Mouse (Mus musculus): ENCODE data around the gene Gopc. TPM values are rescaled to one million over a fixed set of nuclear protein-coding genes. Genes with fewer than 3 reads are reported as not detected.
A peak's percentile ranks its signal among the peaks of the same experiment; 100 is the strongest.
"Not testable (repeated sequence)": the region's sequence is repeated elsewhere in the genome, so short reads cannot be mapped to it uniquely, and the experiment has no call there.

The Gopc gene
- total RNA-seq, 2 experiments from 2014 or later = 47.1 to 49.4 TPM

DNA sequence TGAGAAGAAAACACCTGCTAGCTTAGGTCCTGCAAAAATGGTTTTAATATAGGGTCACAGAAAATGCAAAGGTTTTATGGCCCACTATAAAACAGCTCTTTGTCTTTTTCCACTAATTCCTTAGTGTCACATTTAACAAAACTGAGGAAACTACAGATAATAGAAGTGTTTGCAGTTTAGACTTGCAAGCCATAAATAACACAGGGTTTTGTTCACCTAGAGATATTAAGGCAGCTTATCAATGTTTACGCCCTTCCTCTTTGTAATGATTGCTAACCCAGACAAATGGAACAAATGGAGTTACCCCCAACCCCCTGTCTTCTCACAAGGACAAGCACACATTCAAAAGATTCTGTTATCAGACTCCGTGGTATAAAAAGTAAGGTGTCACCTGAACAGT is 9.3 kb upstream of the Gopc start:
- intact Hi-C loops (cut with DNase I) = no loop called here
- no peak for DNase-seq (ENCODE audit: low spot score in 2 of 2)

DNA sequence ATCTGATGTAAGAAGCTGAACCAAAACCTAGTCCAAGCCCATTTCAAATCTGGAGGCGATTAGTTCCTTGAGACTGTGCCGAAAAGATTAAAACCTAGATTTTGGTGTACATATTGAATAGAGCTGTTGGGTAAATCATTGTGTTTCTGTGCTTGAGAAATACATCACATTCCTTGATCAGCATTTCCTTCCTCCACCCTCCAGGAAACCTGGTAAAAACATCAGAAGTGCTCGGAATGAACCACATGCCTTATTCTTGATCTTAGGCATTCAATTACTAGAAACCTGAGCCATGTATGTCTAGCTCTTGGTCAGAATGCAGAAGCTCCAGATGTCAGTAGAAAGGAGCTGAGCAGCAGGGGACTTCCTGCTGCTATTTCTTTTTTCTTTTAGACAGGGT is 7.5 kb upstream of the Gopc start:
- no peak for DNase-seq (ENCODE audit: low spot score in 2 of 2)
- intact Hi-C loops (cut with DNase I) = loop anchor here (5.0 to 10.0 kb wide), 4 partner anchors 172 to 597 kb away; partner anchors contain the start of gene Vgll2

DNA sequence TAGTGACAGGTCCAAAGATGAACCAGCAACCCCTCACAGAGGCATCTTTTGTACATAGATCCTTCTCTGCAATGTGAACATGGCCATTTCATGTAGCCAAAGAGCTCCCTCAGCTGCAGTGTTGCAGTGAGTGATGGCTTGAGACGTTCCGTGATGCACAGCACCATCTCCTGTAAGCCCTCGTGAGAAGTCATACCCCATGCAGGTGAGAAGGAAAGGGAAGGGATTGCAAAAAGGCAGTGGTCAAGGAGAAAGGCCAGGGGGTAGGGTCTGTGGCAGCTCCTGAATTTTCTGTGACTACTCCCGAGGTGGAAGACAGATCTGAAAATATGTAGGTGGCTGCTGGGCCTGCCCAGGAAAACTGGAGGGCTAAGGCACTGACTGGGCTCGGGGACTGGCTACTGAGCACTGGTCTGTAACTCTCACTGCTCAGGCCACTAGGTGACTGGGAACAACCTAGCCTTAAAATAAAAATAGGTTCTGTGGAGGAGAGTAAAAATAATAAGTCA is 7.1 kb upstream of the Gopc start, which contains the start of gene Nepn:
Nepn (plus strand) TSS at position 51 of the 509 bp plus-strand sequence.
- intact Hi-C loops (cut with DNase I) = loop anchor here (5.0 to 10.0 kb wide), 4 partner anchors 172 to 597 kb away; partner anchors contain the start of gene Vgll2
- DNase-seq (ENCODE audit: low spot score in 2 of 2) = no peak

DNA sequence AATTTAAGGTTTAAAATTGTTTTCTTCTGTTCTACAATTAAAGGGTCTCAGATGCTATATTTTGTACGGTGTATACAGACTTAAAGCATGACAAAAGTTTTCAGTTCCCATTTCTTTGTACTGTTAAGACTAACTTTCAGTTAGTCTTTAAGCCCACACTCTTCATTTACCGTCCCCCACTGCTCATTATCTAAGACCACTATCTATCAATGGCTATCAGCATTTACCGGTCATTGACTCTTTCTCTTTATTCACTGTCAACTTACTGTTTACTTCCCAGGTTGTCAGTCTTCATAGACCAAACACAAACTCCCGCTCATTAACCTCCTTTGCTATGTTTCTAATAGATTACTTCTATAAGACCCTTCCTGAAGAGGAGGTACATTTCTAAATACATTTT is 5.3 kb upstream of the Gopc start:
- DNase-seq (ENCODE audit: low spot score in 2 of 2) = no peak
- intact Hi-C loops (cut with DNase I) = loop anchor here (5.0 to 10.0 kb wide), 4 partner anchors 170 to 595 kb away; partner anchors contain the start of gene Vgll2

DNA sequence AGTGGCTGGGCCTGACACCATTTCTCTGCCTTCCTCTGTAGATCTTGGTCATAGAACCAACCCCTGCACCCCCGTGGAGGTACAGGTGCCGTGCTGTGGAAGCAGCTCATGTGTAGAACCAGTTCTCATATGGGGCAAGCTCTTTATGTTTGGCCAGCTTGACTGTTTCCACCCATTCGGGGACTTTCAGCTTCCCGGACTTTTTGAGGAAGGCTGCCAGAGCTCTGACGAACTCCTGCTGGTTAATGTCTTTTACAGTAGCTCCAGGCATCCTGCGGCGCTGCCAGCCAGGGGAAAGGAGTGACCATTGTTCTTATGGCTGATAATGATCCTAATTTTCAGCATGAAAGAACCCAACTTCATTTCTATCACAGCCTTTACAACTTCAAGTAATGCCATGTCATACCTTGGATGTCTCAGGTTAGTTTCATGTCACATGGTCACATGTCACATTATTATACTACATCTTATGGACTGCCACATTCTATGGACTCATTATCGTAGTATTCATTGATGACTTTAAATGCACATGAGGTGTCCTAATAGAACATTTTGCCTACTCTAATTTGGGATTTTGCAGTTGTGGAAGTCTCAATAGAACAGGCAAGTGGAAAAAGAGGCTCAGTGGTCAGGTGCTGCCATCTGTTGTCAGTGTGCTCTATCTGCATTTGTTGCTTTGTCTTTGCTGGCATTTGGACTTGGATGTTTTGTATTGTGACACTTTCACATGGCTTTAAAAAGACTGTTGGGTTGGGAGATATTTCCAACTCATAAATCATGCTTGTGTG is 3.1 kb upstream of the Gopc start:
- peak; percentile 54 to 63 for DNase-seq (ENCODE audit: low spot score in 2 of 2)
- intact Hi-C loops (cut with DNase I) = loop anchor here (5.0 to 10.0 kb wide), 4 partner anchors 168 to 593 kb away; partner anchors contain the start of gene Vgll2

DNA sequence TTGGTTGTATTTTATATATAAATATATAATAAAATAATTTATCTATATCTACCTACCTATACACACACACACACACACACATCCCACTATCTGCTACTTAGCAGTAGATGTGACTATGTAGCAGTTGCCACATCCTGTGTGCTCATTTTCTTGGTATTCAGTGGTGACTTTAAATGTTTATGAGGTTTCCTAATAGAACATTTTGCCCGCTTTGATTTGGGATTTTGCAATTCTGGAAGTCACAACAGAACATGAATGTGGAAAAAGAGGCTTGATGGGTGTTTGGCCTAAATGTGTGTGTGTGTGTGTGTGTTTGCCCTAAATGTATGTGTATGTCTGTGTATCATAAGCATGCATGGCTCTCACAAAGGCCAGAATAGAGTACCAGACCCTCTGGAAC is 1.6 kb upstream of the Gopc start:
- intact Hi-C loops (cut with DNase I) = loop anchor here (2.0 to 10.0 kb wide), 2 partner anchors 151 to 359 kb away; partner anchors contain the start of genes Dcbld1 and Vgll2
- DNase-seq (ENCODE audit: low spot score in 2 of 2) = no peak

DNA sequence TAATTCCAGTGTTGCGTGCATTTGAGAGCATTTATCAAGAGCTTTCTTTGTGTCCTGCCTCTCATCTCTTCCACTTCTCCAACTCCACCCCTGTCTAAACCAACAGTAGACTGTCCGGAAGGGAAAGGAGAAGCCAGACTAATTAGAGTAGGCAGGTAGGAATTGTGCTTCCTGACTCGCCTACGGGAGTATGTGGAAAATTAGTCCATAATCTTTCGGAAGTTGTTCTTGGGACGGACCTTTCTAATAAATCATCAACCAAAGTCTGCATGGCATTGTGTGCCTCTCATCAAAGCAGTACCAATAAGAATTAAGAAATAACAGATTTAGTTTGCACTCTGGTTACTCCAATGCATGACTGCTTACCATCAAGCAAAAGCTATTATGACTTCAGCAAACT is 1.1 kb upstream of the Gopc start:
- intact Hi-C loops (cut with DNase I) = loop anchor here (2.0 to 10.0 kb wide), 2 partner anchors 150 to 358 kb away; partner anchors contain the start of genes Dcbld1 and Vgll2
- DNase-seq (ENCODE audit: low spot score in 2 of 2) = no peak

DNA sequence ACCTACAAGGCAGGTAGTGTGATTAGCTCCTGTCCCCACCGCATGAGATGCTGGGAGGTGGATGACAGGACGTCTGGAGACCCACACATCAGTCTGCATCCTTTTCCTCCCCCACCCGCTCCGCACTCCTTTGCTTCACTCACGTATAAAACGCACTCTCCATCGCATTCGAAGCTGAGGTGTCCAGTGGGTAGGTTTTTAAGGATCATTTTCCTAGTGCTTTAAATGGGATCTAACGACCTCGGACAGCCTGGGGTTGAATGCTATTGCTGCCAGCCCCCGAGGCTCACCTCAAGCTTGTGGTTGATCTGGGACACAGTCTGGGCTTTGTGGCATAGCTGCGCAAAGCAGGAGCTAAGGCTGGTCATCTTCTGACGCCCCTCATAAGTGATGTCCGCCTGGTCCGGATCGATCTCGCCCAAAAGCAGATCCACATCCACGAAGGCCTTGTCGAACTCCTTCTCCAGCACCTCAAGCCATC is 563 bp downstream of the Gopc start:
- DNase-seq (ENCODE audit: low spot score in 2 of 2) = peak in 1 of 2 experiments; percentile 56
- intact Hi-C loops (cut with DNase I) = loop anchor here (10.0 kb wide), 1 partner anchor 357 kb away; the partner anchor contains the start of gene Vgll2

DNA sequence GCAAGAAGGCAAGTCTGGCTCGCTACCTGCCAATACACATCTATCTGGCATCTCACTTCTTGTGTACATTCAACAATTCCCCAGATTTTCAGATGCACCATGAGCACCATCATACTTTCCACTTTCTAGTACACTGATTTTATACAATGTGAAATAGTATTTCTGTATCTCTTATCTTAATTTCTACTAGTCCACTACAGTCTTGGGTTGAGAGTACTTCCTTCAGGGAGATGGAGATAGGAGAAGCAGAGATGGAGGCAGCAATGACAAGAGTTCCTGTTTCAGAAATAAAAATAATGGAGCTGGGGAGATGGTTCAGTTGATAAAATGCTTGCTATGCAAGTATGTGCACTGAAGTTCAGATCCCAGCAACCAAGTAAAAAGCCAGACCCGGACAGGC is 4.1 kb downstream of the Gopc start:
- intact Hi-C loops (cut with DNase I) = no loop called here
- no peak for DNase-seq (ENCODE audit: low spot score in 2 of 2)

DNA sequence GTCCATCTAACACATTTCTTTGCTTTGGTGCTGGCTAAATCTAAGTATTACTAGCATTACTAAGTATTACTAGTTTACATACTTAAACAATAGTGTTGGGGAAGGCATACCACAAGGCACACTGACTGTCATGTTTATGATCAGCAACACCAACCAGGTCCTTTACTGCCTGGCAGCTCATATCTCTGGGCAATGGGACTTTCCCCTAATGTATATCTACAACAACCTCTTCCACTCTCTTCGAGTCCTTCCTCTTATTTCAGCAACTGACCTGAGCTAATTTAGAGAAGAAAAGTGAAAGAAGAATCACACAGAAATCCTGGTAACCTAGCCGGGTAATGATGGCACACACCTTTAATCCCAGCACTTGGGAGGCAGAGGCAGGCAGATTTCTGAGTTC is 5.5 kb downstream of the Gopc start:
- no peak for DNase-seq (ENCODE audit: low spot score in 2 of 2)
- intact Hi-C loops (cut with DNase I) = no loop called here

DNA sequence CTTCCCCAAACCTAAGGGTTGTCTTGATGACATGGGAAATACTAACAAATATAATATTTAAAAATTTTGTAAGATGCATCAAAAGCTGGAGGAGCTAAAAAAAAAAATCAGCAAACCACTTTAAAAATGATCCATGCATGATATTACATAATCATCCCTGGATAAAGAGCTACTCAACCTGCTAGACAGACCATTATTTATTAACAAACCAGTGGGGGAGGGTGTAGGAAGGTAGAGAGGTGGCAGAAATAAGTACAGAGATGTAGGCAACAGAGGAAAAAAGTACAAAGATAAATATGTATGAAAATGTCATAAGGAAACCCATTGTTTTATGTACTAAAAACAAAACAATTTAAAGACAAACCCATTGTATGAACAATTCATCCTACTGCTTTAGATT is 7.3 kb downstream of the Gopc start:
- intact Hi-C loops (cut with DNase I) = no loop called here
- no peak for DNase-seq (ENCODE audit: low spot score in 2 of 2)

DNA sequence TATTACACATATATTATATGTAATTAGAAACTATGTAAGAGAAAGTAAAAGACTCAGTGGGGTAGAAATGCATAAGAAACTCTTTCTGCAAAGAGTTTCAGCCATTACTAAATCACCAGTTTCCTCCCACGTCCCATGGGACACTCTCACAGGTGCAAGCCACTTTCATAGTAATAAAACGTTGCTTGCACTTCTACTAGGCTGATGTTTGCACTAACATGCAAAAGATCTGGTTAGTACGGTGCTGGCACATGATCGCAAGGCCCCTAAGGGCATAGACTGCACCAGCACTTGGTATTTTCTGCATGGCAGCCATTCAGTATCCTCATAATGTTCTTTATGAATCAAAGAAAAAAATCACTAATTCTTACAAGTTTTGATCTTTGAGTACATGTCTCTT is 8.1 kb downstream of the Gopc start:
- intact Hi-C loops (cut with DNase I) = no loop called here
- no peak for DNase-seq (ENCODE audit: low spot score in 2 of 2)

DNA sequence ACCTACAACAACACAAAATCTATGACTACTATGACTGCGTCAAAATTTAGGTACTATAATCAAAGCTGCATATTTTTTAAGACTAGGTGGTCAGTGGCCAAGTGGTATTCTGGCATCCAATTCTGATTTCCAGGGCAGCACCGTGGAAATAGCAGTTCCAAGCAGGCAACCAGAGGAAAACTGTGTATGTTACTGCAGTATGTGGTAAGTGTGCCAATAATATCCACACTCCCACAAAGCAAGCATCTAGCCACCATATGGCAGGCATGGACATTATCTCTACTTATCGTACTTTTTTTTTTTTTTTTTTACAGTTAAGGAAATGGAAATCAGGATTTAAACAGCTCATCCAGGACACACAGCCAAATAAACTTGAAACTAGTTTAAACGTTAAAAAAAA is 13.5 kb downstream of the Gopc start:
- intact Hi-C loops (cut with DNase I) = no loop called here

DNA sequence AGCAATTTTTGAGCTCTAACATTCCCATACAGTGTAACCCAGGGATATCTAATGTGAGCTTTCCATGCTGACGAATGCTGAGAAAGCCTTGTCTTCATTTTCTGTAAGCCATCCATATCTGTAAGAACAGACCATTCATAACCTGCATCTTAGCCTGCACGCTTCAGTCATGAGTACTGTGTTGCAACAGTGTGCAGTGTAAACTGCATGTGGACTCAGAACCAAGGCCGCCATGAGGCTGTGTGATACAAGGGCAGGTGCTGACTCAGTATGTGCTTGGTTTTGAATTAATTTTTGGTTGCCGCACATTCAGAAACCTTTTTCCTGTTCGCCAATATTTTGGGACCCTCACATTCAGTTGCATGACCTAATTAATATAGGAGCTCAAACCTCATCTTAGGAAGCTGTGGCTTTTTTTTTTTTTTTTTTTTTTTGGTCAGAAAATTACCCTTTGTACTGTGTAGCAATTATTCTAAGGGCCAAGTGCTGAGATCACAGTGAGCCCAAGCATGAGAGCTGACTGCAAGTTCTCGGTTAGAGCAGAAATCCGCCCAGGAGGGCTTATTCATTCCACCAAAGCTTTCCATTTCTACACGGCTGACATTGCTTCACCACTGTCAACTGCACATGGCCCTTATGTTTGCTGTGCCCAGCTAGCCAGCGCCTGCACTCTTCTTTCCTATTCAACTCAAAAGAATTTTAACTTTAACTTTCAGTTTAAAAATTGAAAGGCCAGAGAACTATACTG is 20.9 kb downstream of the Gopc start:
- intact Hi-C loops (cut with DNase I) = no loop called here

More for the DNA sequence above, 13.5 kb downstream of the Gopc start:
- DNase-seq (ENCODE audit: low spot score in 2 of 2) = peak in 1 of 2 experiments; percentile 76

DNA sequence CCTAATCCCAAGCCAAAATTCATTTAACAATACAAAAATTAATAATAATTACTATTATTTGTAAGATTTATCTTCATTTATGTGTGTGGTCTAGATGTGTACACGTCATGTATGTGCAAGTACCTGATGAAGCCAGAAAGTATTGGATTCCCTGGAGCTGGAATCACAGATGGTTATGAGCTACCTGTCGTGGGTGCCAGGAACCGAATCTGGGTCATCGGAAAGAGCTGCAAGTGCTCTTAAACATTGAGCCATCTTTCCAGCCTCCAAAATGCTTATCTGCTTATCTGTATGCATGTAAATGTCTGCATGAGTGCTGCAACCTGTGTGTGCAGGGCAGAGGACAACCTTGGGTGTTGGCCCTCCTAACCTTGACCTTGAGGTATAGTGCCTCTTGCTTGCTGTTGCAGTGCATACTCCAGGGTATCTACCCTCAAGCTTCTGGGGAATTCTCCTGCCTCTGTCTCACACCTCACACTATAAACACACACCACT is 21.6 kb downstream of the Gopc start:
- intact Hi-C loops (cut with DNase I) = no loop called here

More for the DNA sequence above, 20.9 kb downstream of the Gopc start:
- no peak for DNase-seq (ENCODE audit: low spot score in 2 of 2)

DNA sequence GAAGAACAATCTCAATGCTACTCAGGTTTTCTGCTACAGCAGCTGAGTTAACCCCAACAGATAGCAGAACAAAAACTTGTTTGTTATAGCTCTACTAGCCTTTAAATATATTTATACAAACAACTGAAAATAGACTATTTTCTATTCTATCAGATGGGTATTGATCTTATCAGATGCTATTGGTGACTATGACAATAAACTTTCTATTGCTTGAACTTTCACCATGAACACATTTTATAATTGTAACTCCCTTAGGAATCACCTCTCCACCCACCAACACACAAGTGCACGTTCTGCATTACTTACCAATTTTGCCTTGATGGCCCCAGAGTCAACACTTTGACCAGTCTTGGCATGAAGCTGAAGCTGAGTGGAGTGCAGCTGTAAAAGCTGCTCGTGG is 23.5 kb downstream of the Gopc start, which contains the start of gene Gm26741:
Gm26741 (plus strand) TSS at position 301 of the 400 bp plus-strand sequence.
- intact Hi-C loops (cut with DNase I) = no loop called here

More for the DNA sequence above, 21.6 kb downstream of the Gopc start:
- DNase-seq (ENCODE audit: low spot score in 2 of 2) = no peak

DNA sequence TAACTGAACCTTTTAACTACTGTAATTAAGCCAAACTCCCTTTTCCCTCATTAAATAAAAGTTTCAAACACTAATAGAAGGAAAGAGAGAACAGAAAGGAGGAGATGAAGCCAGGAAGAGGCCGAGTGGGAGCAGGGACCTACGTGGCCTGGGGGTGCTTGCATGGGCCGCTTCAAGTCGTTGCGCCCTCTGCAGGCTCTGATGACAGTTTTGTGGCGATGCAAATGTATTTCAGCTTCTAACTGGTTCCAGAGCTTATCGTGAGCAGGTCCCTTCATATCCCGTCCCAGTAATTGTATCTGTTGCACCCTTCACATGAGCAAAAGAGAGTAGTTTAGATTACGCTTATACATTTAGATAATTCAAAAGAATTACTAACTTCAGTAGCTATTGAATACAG is 28.7 kb downstream of the Gopc start:
- intact Hi-C loops (cut with DNase I) = no loop called here
- DNase-seq (ENCODE audit: low spot score in 2 of 2) = no peak

More for the DNA sequence above, 23.5 kb downstream of the Gopc start, which contains the start of gene Gm26741:
- DNase-seq (ENCODE audit: low spot score in 2 of 2) = no peak

DNA sequence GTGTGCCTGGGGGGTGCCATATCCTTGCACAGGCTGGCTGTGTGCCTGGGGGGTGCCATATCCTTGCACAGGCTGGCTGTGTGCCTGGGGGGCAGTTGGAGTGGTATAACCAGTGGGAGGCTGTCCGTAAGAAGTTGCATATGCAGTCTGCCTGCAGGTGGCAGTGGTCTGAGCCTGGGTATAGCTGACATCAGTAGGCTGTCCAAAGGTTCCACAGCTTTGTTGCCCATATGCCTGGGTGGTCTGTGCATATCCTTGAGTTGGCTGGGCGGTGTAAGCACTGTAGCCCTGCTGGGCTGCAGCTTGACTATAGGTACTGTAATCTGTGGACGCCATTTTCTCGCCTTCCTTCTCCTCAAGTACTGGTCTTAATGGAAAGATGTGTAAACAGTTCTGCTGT is 38.6 kb downstream of the Gopc start:
- intact Hi-C loops (cut with DNase I); DNase-seq (ENCODE audit: low spot score in 2 of 2): not testable (repeated sequence)

DNA sequence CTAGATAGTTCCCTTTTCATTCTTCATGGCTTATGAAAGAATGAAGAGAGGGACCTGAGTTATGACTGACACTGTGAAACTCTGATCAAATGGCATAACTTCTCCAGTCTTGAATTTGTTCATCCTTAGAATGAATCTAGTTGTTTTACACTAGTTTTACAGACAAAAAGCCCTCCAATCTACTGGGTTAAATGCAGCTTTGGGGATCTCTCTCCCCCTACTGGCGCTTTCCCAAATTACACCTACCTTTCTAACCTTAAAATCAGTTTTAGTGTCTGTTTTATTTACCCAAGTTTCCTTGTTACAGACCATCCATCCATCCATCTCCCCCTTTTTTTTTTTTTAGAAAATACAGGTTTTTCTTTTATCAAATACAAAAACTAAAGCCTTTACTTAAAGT is 50.9 kb downstream of the Gopc start:
- peak; percentile 54 to 55 for DNase-seq (ENCODE audit: low spot score in 2 of 2)
- intact Hi-C loops (cut with DNase I) = loop anchor here (5.0 kb wide), 3 partner anchors 99 to 229 kb away; partner anchors contain the start of gene Dcbld1

All from left cerebral cortex, postnatal 25 days (tissue).